Mouse (Mus musculus): ENCODE measurements at regions not wholly inside any gene's neighbourhood (a gene's known extent, or its start where the extent isn't known, plus 50 kb on each side); places are given as distances from the start of the nearest gene placed in this dataset.

GRCm38 (mm10) chr9:113507561-113508460 is 200.2 kb downstream of the Pdcd6ip start:
- DNase-seq (ENCODE audit: low spot score in 2 of 2): peak; percentile 68 to 77
- intact Hi-C loops (cut with DNase I): loop anchor here (5.0 to 10.0 kb wide), 3 partner anchors 36 to 313 kb away; no protein-coding TSS in a partner anchor

- no peak for DNase-seq (ENCODE audit: low spot score in 2 of 2)
- intact Hi-C loops (cut with DNase I): no loop called here
Observed at GRCm38 (mm10) chr9:113499246-113499645, 208.8 kb downstream of the Pdcd6ip start.

- intact Hi-C loops (cut with DNase I): no loop called here
- DNase-seq (ENCODE audit: low spot score in 2 of 2): no peak
Observed at GRCm38 (mm10) chr9:113496176-113496732, 211.8 kb downstream of the Pdcd6ip start.

- intact Hi-C loops (cut with DNase I): loop anchor here (5.0 kb wide), 1 partner anchor 241 kb away; no protein-coding TSS in a partner anchor
- DNase-seq (ENCODE audit: low spot score in 2 of 2): peak; percentile 80 to 89
Observed at GRCm38 (mm10) chr9:113488651-113489050, 219.4 kb downstream of the Pdcd6ip start.

- intact Hi-C loops (cut with DNase I): loop anchor here (5.0 kb wide), 1 partner anchor 239 kb away; no protein-coding TSS in a partner anchor
- DNase-seq (ENCODE audit: low spot score in 2 of 2): no peak
Observed at GRCm38 (mm10) chr9:113486494-113487081, 221.5 kb downstream of the Pdcd6ip start.

GRCm38 (mm10) chr9:113479897-113480296 is 228.2 kb downstream of the Pdcd6ip start:
- DNase-seq (ENCODE audit: low spot score in 2 of 2): no peak
- intact Hi-C loops (cut with DNase I): no loop called here

GRCm38 (mm10) chr9:113478761-113479265 is 229.2 kb downstream of the Pdcd6ip start:
- intact Hi-C loops (cut with DNase I): no loop called here
- no peak for DNase-seq (ENCODE audit: low spot score in 2 of 2)

- intact Hi-C loops (cut with DNase I): loop anchor here (5.0 kb wide), 1 partner anchor 36 kb away; no protein-coding TSS in a partner anchor
- peak; percentile 84 to 94 for DNase-seq (ENCODE audit: low spot score in 2 of 2)
Observed at GRCm38 (mm10) chr9:113471781-113472180, 236.3 kb downstream of the Pdcd6ip start.

GRCm38 (mm10) chr9:113462888-113463287 is 245.2 kb downstream of the Pdcd6ip start:
- no peak for DNase-seq (ENCODE audit: low spot score in 2 of 2)

GRCm38 (mm10) chr9:113462267-113462887 is 245.7 kb downstream of the Pdcd6ip start:
- intact Hi-C loops (cut with DNase I): no loop called here

More at GRCm38 (mm10) chr9:113462888-113463287, 245.2 kb downstream of the Pdcd6ip start:
- intact Hi-C loops (cut with DNase I): no loop called here

GRCm38 (mm10) chr9:113459885-113460284 is 248.2 kb downstream of the Pdcd6ip start:
- intact Hi-C loops (cut with DNase I): no loop called here
- no peak for DNase-seq (ENCODE audit: low spot score in 2 of 2)

More at GRCm38 (mm10) chr9:113462267-113462887, 245.7 kb downstream of the Pdcd6ip start:
- no peak for DNase-seq (ENCODE audit: low spot score in 2 of 2)

- intact Hi-C loops (cut with DNase I): no loop called here
- no peak for DNase-seq (ENCODE audit: low spot score in 2 of 2)
Observed at GRCm38 (mm10) chr9:113459221-113459620, 248.8 kb downstream of the Pdcd6ip start.

- intact Hi-C loops (cut with DNase I): no loop called here
- no peak for DNase-seq (ENCODE audit: low spot score in 2 of 2)
Observed at GRCm38 (mm10) chr9:113458741-113459154, 249.3 kb downstream of the Pdcd6ip start.

GRCm38 (mm10) chr9:113457169-113457850 is 250.7 kb downstream of the Pdcd6ip start:
- no peak for DNase-seq (ENCODE audit: low spot score in 2 of 2)
- intact Hi-C loops (cut with DNase I): no loop called here

GRCm38 (mm10) chr9:113455577-113455976 is 252.5 kb downstream of the Pdcd6ip start:
- intact Hi-C loops (cut with DNase I): no loop called here
- no peak for DNase-seq (ENCODE audit: low spot score in 2 of 2)

- DNase-seq (ENCODE audit: low spot score in 2 of 2): no peak
- intact Hi-C loops (cut with DNase I): no loop called here
Observed at GRCm38 (mm10) chr9:113453231-113453630, 254.8 kb downstream of the Pdcd6ip start.

- intact Hi-C loops (cut with DNase I): loop anchor here (5.0 kb wide), 1 partner anchor 185 kb away; no protein-coding TSS in a partner anchor
- DNase-seq (ENCODE audit: low spot score in 2 of 2): peak; percentile 87 to 88
Observed at GRCm38 (mm10) chr9:113441770-113442411, 266.2 kb downstream of the Pdcd6ip start.

- intact Hi-C loops (cut with DNase I): no loop called here
- no peak for DNase-seq (ENCODE audit: low spot score in 2 of 2)
Observed at GRCm38 (mm10) chr9:113438394-113438793, 269.7 kb downstream of the Pdcd6ip start.
